Mouse (Mus musculus) midbrain, embryonic 13.5 days (tissue): Measurements from ENCODE around the gene Kcnj10. TPM values are rescaled to one million over a fixed set of nuclear protein-coding genes. Genes with fewer than 3 reads are reported as not detected.

ENCODE experiments used
- ATAC-seq: fragments of 200-750 bp; cut with Nextera tagmentation; 2 replicates; pipeline ENCODE4 v1.8.0; 2017; ENCODE audit warnings: mild to moderate bottlenecking, moderate TSS enrichment, moderate library complexity
- H3K27ac ChIP-seq: fragments of 300-500 bp; sonication (generic); 2 replicates; pipeline ENCODE4 v1.5.1; 2015; ENCODE audit warnings: inconsistent platforms, mild to moderate bottlenecking, moderate library complexity
- H3K27me3 ChIP-seq: fragments of 300-500 bp; sonication (generic); 2 replicates; pipeline ENCODE4 v1.6.1; 2015; ENCODE audit warnings: mild to moderate bottlenecking, inconsistent platforms
- H3K36me3 ChIP-seq: fragments of 300-500 bp; sonication (generic); 2 replicates; pipeline ENCODE4 v1.6.1; 2015; ENCODE audit warnings: mild to moderate bottlenecking, inconsistent platforms
- H3K4me1 ChIP-seq: fragments of 300-500 bp; sonication (generic); replicated peaks from 2 replicates; pipeline ENCODE4 v1.6.1; 2015; ENCODE audit warnings: inconsistent platforms
- H3K4me2 ChIP-seq: fragments of 300-500 bp; sonication (generic); replicated peaks from 2 replicates; pipeline ENCODE4 v1.6.1; 2015; ENCODE audit warnings: moderate library complexity, mild to moderate bottlenecking, inconsistent platforms
- H3K4me3 ChIP-seq: fragments of 300-500 bp; sonication (generic); replicated peaks from 2 replicates; pipeline ENCODE4 v1.5.1; 2015; ENCODE audit warnings: mild to moderate bottlenecking, inconsistent platforms
- H3K9ac ChIP-seq: fragments of 300-500 bp; sonication (generic); replicated peaks from 2 replicates; pipeline ENCODE4 v1.6.1; 2015; ENCODE audit warnings: mild to moderate bottlenecking, inconsistent platforms
- H3K9me3 ChIP-seq: fragments of 300-500 bp; sonication (generic); 2 replicates; pipeline ENCODE4 v1.6.1; 2016; ENCODE audit warnings: mild to moderate bottlenecking, inconsistent platforms
- WGBS: fragments of 180-500 bp; shearing (Covaris S2); methylation state at CpG from one replicate; pipeline ENCODE4 v1.1.7; 2015; 5-methylcytosine and 5-hydroxymethylcytosine counted together
- polyA plus RNA-seq: library from polyadenylated mRNA; unstranded; fragments of >200 nt; fragmentation: Nextera tagmentation; extraction: Ambion mirVana; gene quantifications from 2 replicates; pipeline ENCODE4 v1.2.1, GENCODE M21; 2015

The Kcnj10 gene
- polyA plus RNA-seq, 1 experiment from 2014 or later: 0.98 TPM

GRCm38 (mm10) chr1:172325680-172326535 is 15.1 kb upstream of the Kcnj10 start:
- Histone ChIP-seq H3K4me3 (peak overlapping the region; percentile 46), H3K27ac (no peak overlapping the region), H3K36me3 (no peaks in the 10 kb centered on the region), H3K27me3 (peaks cover 33% of the 10 kb centered on the region), H3K4me2 (peak overlapping the region; percentile 64), H3K9me3 (no peaks in the 10 kb centered on the region), H3K9ac (peak overlapping the region; percentile 59; the same call in 1 of the 2 replicates), H3K4me1 (peaks cover 58% of the 10 kb centered on the region)
- WGBS: 25% methylated on average over 94 of the region's 94 CpGs
- ATAC-seq: peak; percentile 49

GRCm38 (mm10) chr1:172326684-172327083 is 14.3 kb upstream of the Kcnj10 start:
- 64% methylated on average over 11 of the region's 11 CpGs for WGBS
- peaks cover 36% of the 10 kb centered on the region for H3K27me3 ChIP-seq
- peak overlapping the region; percentile 46 for H3K4me3 ChIP-seq
- H3K9ac ChIP-seq: peak overlapping the region; percentile 59; the same call in 1 of the 2 replicates
- no peaks in the 10 kb centered on the region for H3K9me3 ChIP-seq
- no peaks in the 10 kb centered on the region for H3K36me3 ChIP-seq
- no peak for ATAC-seq
- H3K4me2 ChIP-seq: peak overlapping the region; percentile 64
- peaks cover 56% of the 10 kb centered on the region for H3K4me1 ChIP-seq
- H3K27ac ChIP-seq: no peak overlapping the region

GRCm38 (mm10) chr1:172327206-172328001 is 13.6 kb upstream of the Kcnj10 start:
- Histone ChIP-seq H3K4me2 (no peak overlapping the region), H3K9ac (no peak overlapping the region), H3K27me3 (peaks cover 33% of the 10 kb centered on the region), H3K36me3 (no peaks in the 10 kb centered on the region), H3K27ac (no peak overlapping the region), H3K4me3 (no peak overlapping the region), H3K9me3 (no peaks in the 10 kb centered on the region), H3K4me1 (peaks cover 55% of the 10 kb centered on the region)
- 92% methylated on average over 16 of the region's 16 CpGs for WGBS
- ATAC-seq: no peak

- H3K9ac ChIP-seq: no peak overlapping the region
- no peak for ATAC-seq
- no peak overlapping the region for H3K27ac ChIP-seq
- peak overlapping the region; percentile 66; the same call in 1 of the 2 replicates for H3K4me2 ChIP-seq
- peaks cover 49% of the 10 kb centered on the region for H3K4me1 ChIP-seq
- 81% methylated on average over 3 of the region's 3 CpGs for WGBS
- peaks cover 33% of the 10 kb centered on the region for H3K27me3 ChIP-seq
- H3K4me3 ChIP-seq: no peak overlapping the region
- no peaks in the 10 kb centered on the region for H3K9me3 ChIP-seq
- H3K36me3 ChIP-seq: no peaks in the 10 kb centered on the region
These were observed 13.0 kb upstream of the Kcnj10 start for GRCm38 (mm10) chr1:172328041-172328440.

- Histone ChIP-seq H3K4me3 (peak overlapping the region; percentile 39), H3K4me2 (peak overlapping the region; percentile 66), H3K27me3 (peaks cover 33% of the 10 kb centered on the region), H3K36me3 (no peaks in the 10 kb centered on the region), H3K4me1 (peaks cover 44% of the 10 kb centered on the region), H3K9ac (peak overlapping the region; percentile 68; the same call in 1 of the 2 replicates), H3K9me3 (no peaks in the 10 kb centered on the region), H3K27ac (no peak overlapping the region; the same call in 1 of the 2 replicates)
- no peak for ATAC-seq
- WGBS: 88% methylated on average over 7 of the region's 7 CpGs
These were observed 12.5 kb upstream of the Kcnj10 start for GRCm38 (mm10) chr1:172328461-172328860.

GRCm38 (mm10) chr1:172329131-172329530 is 11.9 kb upstream of the Kcnj10 start, which contains the start of gene Kcnj9:
Gene Kcnj9, minus strand, starts transcription at chr1:172329318.
- Histone ChIP-seq H3K9ac (peak within 1 kb of the TSS; percentile 68), H3K36me3 (no peaks in the 10 kb centered on the region), H3K27ac (peak within 1 kb of the TSS; percentile 74), H3K4me1 (peaks cover 38% of the 10 kb centered on the region), H3K4me3 (peak within 1 kb of the TSS; percentile 39), H3K27me3 (peaks cover 33% of the 10 kb centered on the region), H3K9me3 (no peaks in the 10 kb centered on the region), H3K4me2 (peak within 1 kb of the TSS; percentile 66)
- 14% methylated on average over 9 of the region's 9 CpGs for WGBS
- peak; percentile 89 for ATAC-seq

GRCm38 (mm10) chr1:172329616-172330015 is 11.4 kb upstream of the Kcnj10 start:
- H3K9ac ChIP-seq: peak overlapping the region; percentile 68; the same call in 1 of the 2 replicates
- H3K4me1 ChIP-seq: peaks cover 33% of the 10 kb centered on the region
- peaks cover 33% of the 10 kb centered on the region for H3K27me3 ChIP-seq
- WGBS: 65% methylated on average over 6 of the region's 6 CpGs
- H3K27ac ChIP-seq: peak overlapping the region; percentile 65; the same call in 1 of the 2 replicates
- H3K4me3 ChIP-seq: peak overlapping the region; percentile 39; the same call in 1 of the 2 replicates
- no peaks in the 10 kb centered on the region for H3K9me3 ChIP-seq
- H3K4me2 ChIP-seq: peak overlapping the region; percentile 66
- no peaks in the 10 kb centered on the region for H3K36me3 ChIP-seq
- peak; percentile 25 for ATAC-seq

GRCm38 (mm10) chr1:172331422-172331947 is 9.5 kb upstream of the Kcnj10 start:
- no peaks in the 10 kb centered on the region for H3K9me3 ChIP-seq
- H3K27me3 ChIP-seq: peaks cover 23% of the 10 kb centered on the region
- no peak overlapping the region for H3K9ac ChIP-seq
- H3K4me3 ChIP-seq: no peak overlapping the region
- no peaks in the 10 kb centered on the region for H3K36me3 ChIP-seq
- 66% methylated on average over 8 of the region's 8 CpGs for WGBS
- no peak for ATAC-seq
- H3K4me1 ChIP-seq: peaks cover 24% of the 10 kb centered on the region
- H3K27ac ChIP-seq: no peak overlapping the region
- no peak overlapping the region for H3K4me2 ChIP-seq

- H3K27ac ChIP-seq: no peak overlapping the region
- H3K4me1 ChIP-seq: peaks cover 21% of the 10 kb centered on the region
- no peak for ATAC-seq
- no peaks in the 10 kb centered on the region for H3K9me3 ChIP-seq
- H3K36me3 ChIP-seq: no peaks in the 10 kb centered on the region
- 87% methylated on average over 2 of the region's 2 CpGs for WGBS
- no peak overlapping the region for H3K4me2 ChIP-seq
- no peak overlapping the region for H3K4me3 ChIP-seq
- no peak overlapping the region for H3K9ac ChIP-seq
- H3K27me3 ChIP-seq: peaks cover 11% of the 10 kb centered on the region
These were observed 8.1 kb upstream of the Kcnj10 start for GRCm38 (mm10) chr1:172332925-172333324.

- Histone ChIP-seq H3K9ac (no peak overlapping the region), H3K4me3 (no peak overlapping the region), H3K27ac (no peak overlapping the region), H3K9me3 (no peaks in the 10 kb centered on the region), H3K4me2 (no peak overlapping the region), H3K27me3 (peaks cover 9% of the 10 kb centered on the region; the same call in 1 of the 2 replicates), H3K4me1 (peaks cover 15% of the 10 kb centered on the region), H3K36me3 (no peaks in the 10 kb centered on the region)
- WGBS: 12% methylated on average over 3 of the region's 3 CpGs
- no peak for ATAC-seq
These were observed 7.5 kb upstream of the Kcnj10 start for GRCm38 (mm10) chr1:172333512-172333911.

- Histone ChIP-seq H3K9me3 (no peaks in the 10 kb centered on the region), H3K9ac (no peak overlapping the region), H3K36me3 (no peaks in the 10 kb centered on the region), H3K27ac (no peak overlapping the region), H3K4me2 (no peak overlapping the region), H3K4me1 (peaks cover 7% of the 10 kb centered on the region), H3K27me3 (peaks cover 12% of the 10 kb centered on the region; the same call in 1 of the 2 replicates), H3K4me3 (no peak overlapping the region)
- ATAC-seq: no peak
- 75% methylated on average over 15 of the region's 15 CpGs for WGBS
These were observed 5.2 kb upstream of the Kcnj10 start for GRCm38 (mm10) chr1:172335804-172336203.
